Mouse (Mus musculus): ENCODE measurements around the gene Cadm1. TPM values are rescaled to one million over a fixed set of nuclear protein-coding genes. Genes with fewer than 3 reads are reported as not detected.

The Cadm1 gene
- polyA plus RNA-seq, 1 experiment from 2014 or later, result 13.6 TPM

DNA sequence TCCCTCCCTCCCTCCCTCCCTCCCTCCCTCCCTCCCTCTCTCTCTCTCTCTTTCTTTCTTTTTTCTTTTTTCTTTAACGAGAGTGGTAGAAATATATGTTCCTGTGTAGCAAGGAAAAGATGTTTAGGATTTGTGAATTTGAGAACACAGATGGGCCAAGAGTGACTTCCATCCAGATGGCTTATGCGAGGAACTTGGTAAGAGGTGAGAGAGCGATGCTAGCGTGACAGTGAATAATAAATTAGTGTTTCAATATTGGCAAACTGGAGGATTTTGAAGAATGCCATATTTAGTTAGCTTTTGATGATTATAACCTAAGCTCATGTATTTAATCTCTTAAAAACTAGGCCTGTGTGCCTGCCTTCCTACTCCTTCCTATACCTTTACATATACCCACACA is 31.6 kb downstream of the Cadm1 start:
- H3K27me3 ChIP-seq (ENCODE audit: insufficient read depth, low read length), result no peaks in the 10 kb centered on the region
- TF ChIP-seq EP300 (IDR thresholded peaks at IDR 0.05; ENCODE audit: low read depth) (no peak), CTCF (IDR thresholded peaks at IDR 0.05; ENCODE audit: low read depth) (no peak)
- no peak overlapping the region for H3K4me3 ChIP-seq (ENCODE audit: low read depth, low read length)
- 82% methylated on average over 4 of the region's 4 CpGs for whole genome bisulfite sequencing (ENCODE audit: insufficient replicate concordance)
- H3K36me3 ChIP-seq (replicated peaks; ENCODE audit: insufficient read depth, low read length), result no peaks in the 10 kb centered on the region
- H3K9me3 ChIP-seq (ENCODE audit: low read length), result no peaks in the 10 kb centered on the region
- H3K27ac ChIP-seq (ENCODE audit: low read depth), result no peak overlapping the region
- no peak overlapping the region for H3K4me2 ChIP-seq (ENCODE audit: low read depth, low read length)
- DNase-seq (no peak), ATAC-seq (no peak)
- no peak overlapping the region for H3K9ac ChIP-seq (replicated peaks)
- H3K4me1 ChIP-seq (ENCODE audit: insufficient read depth), result no peaks in the 10 kb centered on the region

DNA sequence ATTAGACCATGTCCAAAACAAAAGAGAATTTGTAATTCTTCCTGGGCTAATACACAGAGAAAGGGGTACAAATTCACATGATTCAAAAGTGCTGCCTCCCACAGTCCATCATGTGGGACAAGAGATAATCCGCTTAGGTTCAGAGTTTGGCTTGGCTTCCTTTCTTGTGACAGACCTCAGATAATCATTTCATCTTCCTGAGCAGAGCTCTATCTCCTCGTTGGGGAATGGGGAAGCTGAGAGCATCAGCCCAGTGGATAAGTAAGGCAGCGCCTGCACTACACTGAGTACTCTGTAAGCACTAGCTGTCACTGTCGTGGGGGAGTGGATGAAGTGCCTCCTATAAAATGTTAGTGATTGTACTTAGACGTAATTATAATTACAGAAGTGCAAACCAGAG is 35.1 kb downstream of the Cadm1 start:
- Histone ChIP-seq H3K4me2 (ENCODE audit: low read depth, low read length) (no peak overlapping the region), H3K9ac (replicated peaks) (no peak overlapping the region), H3K4me1 (ENCODE audit: insufficient read depth) (no peaks in the 10 kb centered on the region), H3K27ac (ENCODE audit: low read depth) (no peak overlapping the region), H3K27me3 (ENCODE audit: insufficient read depth, low read length) (no peaks in the 10 kb centered on the region), H3K36me3 (replicated peaks; ENCODE audit: insufficient read depth, low read length) (no peaks in the 10 kb centered on the region), H3K9me3 (ENCODE audit: low read length) (no peaks in the 10 kb centered on the region), H3K4me3 (ENCODE audit: low read depth, low read length) (no peak overlapping the region)
- ATAC-seq (no peak), DNase-seq (no peak)
- 47% methylated on average over 5 of the region's 5 CpGs for WGBS (ENCODE audit: insufficient replicate concordance)
- TF ChIP-seq CTCF (IDR thresholded peaks at IDR 0.05; ENCODE audit: low read depth) (no peak), EP300 (IDR thresholded peaks at IDR 0.05; ENCODE audit: low read depth) (no peak)

DNA sequence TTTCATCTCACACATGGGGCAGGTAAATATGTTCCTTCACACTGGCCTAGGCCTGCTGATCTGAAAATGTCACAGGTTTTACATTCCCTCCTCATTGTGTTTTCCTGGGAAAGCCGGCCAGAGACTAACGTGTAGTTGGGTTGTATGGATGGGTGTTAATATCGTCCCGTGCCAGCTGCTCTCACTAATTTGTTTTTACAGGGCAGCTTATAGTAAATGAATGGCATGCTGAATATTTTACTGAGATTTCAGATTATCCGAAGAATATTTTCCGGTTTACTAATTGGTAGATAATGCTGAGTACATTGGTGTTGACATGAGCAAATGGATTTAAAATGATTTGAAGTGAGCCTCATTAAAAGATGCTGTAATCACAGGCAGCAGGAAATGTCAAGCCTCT is 37.9 kb downstream of the Cadm1 start:
- H3K4me2 ChIP-seq (ENCODE audit: low read depth, low read length), result no peak overlapping the region
- TF ChIP-seq CTCF (IDR thresholded peaks at IDR 0.05; ENCODE audit: low read depth) (no peak), EP300 (IDR thresholded peaks at IDR 0.05; ENCODE audit: low read depth) (no peak)
- WGBS (ENCODE audit: insufficient replicate concordance), result 77% methylated on average over 6 of the region's 6 CpGs

DNA sequence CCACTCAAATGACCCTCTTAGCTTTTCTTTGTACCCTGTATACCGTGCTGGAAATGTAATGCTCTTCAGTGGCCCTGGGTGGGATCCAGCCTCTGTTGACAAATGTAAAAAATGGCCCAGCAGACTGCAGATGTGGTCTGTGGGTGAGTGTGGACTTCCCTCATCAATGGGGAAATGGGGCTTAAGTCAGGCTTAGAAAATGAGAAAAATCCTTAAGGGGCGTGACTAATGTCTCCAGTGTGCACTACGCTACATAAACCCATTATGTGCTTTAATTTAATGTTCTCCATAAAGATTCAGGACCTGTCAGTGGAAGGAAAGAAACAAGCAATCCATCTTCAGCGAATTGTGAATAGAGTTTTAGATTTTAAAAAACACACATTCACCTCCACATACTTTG is 40.2 kb downstream of the Cadm1 start:
- Histone ChIP-seq H3K9me3 (ENCODE audit: low read length) (no peaks in the 10 kb centered on the region), H3K27me3 (ENCODE audit: insufficient read depth, low read length) (no peaks in the 10 kb centered on the region), H3K27ac (ENCODE audit: low read depth) (no peak overlapping the region), H3K4me3 (ENCODE audit: low read depth, low read length) (no peak overlapping the region), H3K36me3 (replicated peaks; ENCODE audit: insufficient read depth, low read length) (no peaks in the 10 kb centered on the region), H3K9ac (replicated peaks) (no peak overlapping the region), H3K4me1 (ENCODE audit: insufficient read depth) (no peaks in the 10 kb centered on the region), H3K4me2 (ENCODE audit: low read depth, low read length) (no peak overlapping the region)
- DNase-seq (no peak), ATAC-seq (no peak)
- 79% methylated on average over 4 of the region's 4 CpGs for WGBS (ENCODE audit: insufficient replicate concordance)
- TF ChIP-seq CTCF (IDR thresholded peaks at IDR 0.05; ENCODE audit: low read depth) (no peak), EP300 (IDR thresholded peaks at IDR 0.05; ENCODE audit: low read depth) (no peak)

More for the DNA sequence above, 37.9 kb downstream of the Cadm1 start:
- Histone ChIP-seq H3K9me3 (ENCODE audit: low read length) (no peaks in the 10 kb centered on the region), H3K27me3 (ENCODE audit: insufficient read depth, low read length) (no peaks in the 10 kb centered on the region), H3K4me3 (ENCODE audit: low read depth, low read length) (no peak overlapping the region), H3K27ac (ENCODE audit: low read depth) (no peak overlapping the region), H3K9ac (replicated peaks) (no peak overlapping the region), H3K36me3 (replicated peaks; ENCODE audit: insufficient read depth, low read length) (no peaks in the 10 kb centered on the region), H3K4me1 (ENCODE audit: insufficient read depth) (no peaks in the 10 kb centered on the region)
- ATAC-seq (no peak), DNase-seq (no peak)

DNA sequence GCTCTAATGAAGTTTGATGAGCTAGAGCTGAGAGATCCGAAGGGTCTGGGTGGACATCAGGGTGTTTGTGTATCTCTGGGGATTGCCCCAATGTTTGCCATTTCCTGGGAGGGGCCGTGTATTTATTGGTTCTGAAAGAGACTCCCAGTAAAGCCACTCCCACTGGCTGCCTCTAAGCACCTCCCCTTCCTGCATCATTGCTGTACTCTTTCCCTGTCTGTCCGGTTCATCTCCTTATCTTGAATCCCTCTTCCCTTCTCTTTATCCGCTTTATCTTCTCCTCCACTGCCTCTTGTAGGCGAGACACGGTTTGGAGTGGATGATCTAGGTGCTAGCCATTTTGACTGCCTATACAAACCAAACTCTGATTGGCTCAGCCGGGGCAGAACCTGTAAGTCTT is 41.5 kb downstream of the Cadm1 start:
- H3K36me3 ChIP-seq (replicated peaks; ENCODE audit: insufficient read depth, low read length), result no peaks in the 10 kb centered on the region
- H3K9me3 ChIP-seq (ENCODE audit: low read length), result no peaks in the 10 kb centered on the region
- no peak for DNase-seq
- no peaks in the 10 kb centered on the region for H3K27me3 ChIP-seq (ENCODE audit: insufficient read depth, low read length)
- no peak overlapping the region for H3K27ac ChIP-seq (ENCODE audit: low read depth)
- 72% methylated on average over 7 of the region's 7 CpGs for WGBS (ENCODE audit: insufficient replicate concordance)
- no peak overlapping the region for H3K9ac ChIP-seq (replicated peaks)
- no peaks in the 10 kb centered on the region for H3K4me1 ChIP-seq (ENCODE audit: insufficient read depth)
- no peak for ATAC-seq
- TF ChIP-seq EP300 (IDR thresholded peaks at IDR 0.05; ENCODE audit: low read depth) (no peak), CTCF (IDR thresholded peaks at IDR 0.05; ENCODE audit: low read depth) (no peak)
- H3K4me3 ChIP-seq (ENCODE audit: low read depth, low read length), result no peak overlapping the region
- H3K4me2 ChIP-seq (ENCODE audit: low read depth, low read length), result no peak overlapping the region

DNA sequence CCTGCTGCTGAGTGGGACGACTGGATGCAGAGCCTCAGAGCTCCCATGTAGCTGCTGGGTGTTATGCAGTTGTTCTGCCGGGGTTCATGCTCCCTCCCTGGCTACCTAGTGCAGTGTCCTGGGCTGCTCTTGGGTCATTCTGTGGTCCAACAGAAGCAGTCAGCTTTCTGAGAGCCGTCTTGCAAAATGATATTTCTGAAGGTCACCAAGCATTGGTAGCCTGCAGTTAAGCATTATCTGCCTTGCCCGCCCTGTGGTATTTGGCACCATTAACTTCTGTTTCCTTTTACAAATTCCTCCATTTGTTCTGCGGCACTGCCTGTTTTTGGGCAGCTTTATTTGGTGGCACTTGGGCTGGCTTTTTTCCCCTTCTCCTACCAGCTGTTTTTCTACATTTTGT is 42.2 kb downstream of the Cadm1 start:
- Histone ChIP-seq H3K36me3 (replicated peaks; ENCODE audit: insufficient read depth, low read length) (no peaks in the 10 kb centered on the region), H3K27me3 (ENCODE audit: insufficient read depth, low read length) (no peaks in the 10 kb centered on the region), H3K9ac (replicated peaks) (no peak overlapping the region), H3K9me3 (ENCODE audit: low read length) (no peaks in the 10 kb centered on the region), H3K4me1 (ENCODE audit: insufficient read depth) (no peaks in the 10 kb centered on the region), H3K4me3 (ENCODE audit: low read depth, low read length) (no peak overlapping the region), H3K27ac (ENCODE audit: low read depth) (no peak overlapping the region), H3K4me2 (ENCODE audit: low read depth, low read length) (no peak overlapping the region)
- TF ChIP-seq CTCF (IDR thresholded peaks at IDR 0.05; ENCODE audit: low read depth) (no peak), EP300 (IDR thresholded peaks at IDR 0.05; ENCODE audit: low read depth) (no peak)
- WGBS (ENCODE audit: insufficient replicate concordance), result 63% methylated on average over 5 of the region's 5 CpGs
- DNase-seq (no peak), ATAC-seq (no peak)

DNA sequence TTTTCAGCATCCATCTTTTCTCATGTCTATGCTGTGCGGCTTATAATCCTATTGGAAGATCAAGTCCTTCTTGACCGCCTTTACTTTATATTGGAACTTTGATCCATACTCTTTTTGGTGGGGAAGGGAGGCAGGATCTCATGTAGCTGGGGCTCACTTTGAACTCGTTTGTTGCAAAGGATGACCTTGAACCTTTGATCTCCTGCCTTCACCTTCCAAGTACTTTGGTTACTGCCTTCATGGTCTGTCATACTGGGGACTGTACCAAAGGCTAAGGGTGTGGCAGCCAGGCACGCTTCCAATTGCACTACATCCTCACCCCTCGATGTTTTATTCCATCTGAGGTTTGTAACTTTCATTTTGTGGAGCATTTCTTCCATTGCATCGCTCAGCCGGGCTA is 43.5 kb downstream of the Cadm1 start:
- TF ChIP-seq CTCF (IDR thresholded peaks at IDR 0.05; ENCODE audit: low read depth) (no peak), EP300 (IDR thresholded peaks at IDR 0.05; ENCODE audit: low read depth) (no peak)
- Histone ChIP-seq H3K36me3 (replicated peaks; ENCODE audit: insufficient read depth, low read length) (no peaks in the 10 kb centered on the region), H3K4me1 (ENCODE audit: insufficient read depth) (no peaks in the 10 kb centered on the region), H3K9ac (replicated peaks) (no peak overlapping the region), H3K27ac (ENCODE audit: low read depth) (no peak overlapping the region), H3K4me2 (ENCODE audit: low read depth, low read length) (no peak overlapping the region), H3K9me3 (ENCODE audit: low read length) (no peaks in the 10 kb centered on the region), H3K4me3 (ENCODE audit: low read depth, low read length) (no peak overlapping the region), H3K27me3 (ENCODE audit: insufficient read depth, low read length) (no peaks in the 10 kb centered on the region)
- WGBS (ENCODE audit: insufficient replicate concordance), result 76% methylated on average over 7 of the region's 7 CpGs
- DNase-seq (no peak), ATAC-seq (no peak)

Measured in liver, postnatal 0 days (tissue).